Mouse (Mus musculus) hindbrain, embryonic 14.5 days (tissue): ENCODE data around the gene Utrn. TPM values are rescaled to one million over a fixed set of nuclear protein-coding genes. Genes with fewer than 3 reads are reported as not detected.

Experiments used
- ATAC-seq: fragments of 200-750 bp; cut with Nextera tagmentation; 2 replicates; pipeline ENCODE4 v1.8.0; 2017; ENCODE audit warnings: moderate number of reproducible peaks, mild to moderate bottlenecking, moderate TSS enrichment, moderate library complexity; ENCODE audit not compliant: low FRiP score
- DNase-seq: peaks from one replicate; pipeline ENCODE4 v3.0.0-alpha.2; 2015; ENCODE audit warnings: low spot score
- H3K27ac ChIP-seq: fragments of 300-500 bp; sonication (generic); 2 replicates; pipeline ENCODE4 v1.5.1; 2014; ENCODE audit warnings: mild to moderate bottlenecking, moderate library complexity
- H3K27me3 ChIP-seq: fragments of 300-500 bp; sonication (generic); 2 replicates; pipeline ENCODE4 v1.6.1; 2014; ENCODE audit warnings: mild to moderate bottlenecking, low read length, mixed read lengths; ENCODE audit not compliant: control insufficient read depth, insufficient read depth
- H3K36me3 ChIP-seq: fragments of 300-500 bp; sonication (generic); replicated peaks from 2 replicates; pipeline ENCODE4 v1.6.1; 2014; ENCODE audit not compliant: control insufficient read depth, insufficient read depth
- H3K4me1 ChIP-seq: fragments of 300-500 bp; sonication (generic); replicated peaks from 2 replicates; pipeline ENCODE4 v1.6.1; 2014; ENCODE audit warnings: antibody characterized with exemption, low read length, mixed read lengths; ENCODE audit not compliant: control insufficient read depth, insufficient read depth
- H3K4me2 ChIP-seq: fragments of 300-500 bp; sonication (generic); replicated peaks from 2 replicates; pipeline ENCODE4 v1.6.1; 2014; ENCODE audit warnings: mild to moderate bottlenecking, moderate library complexity
- H3K4me3 ChIP-seq: fragments of 300-500 bp; sonication (generic); replicated peaks from 2 replicates; pipeline ENCODE4 v1.5.1; 2014; ENCODE audit warnings: mild to moderate bottlenecking, low read length
- H3K9ac ChIP-seq: fragments of 300-500 bp; sonication (generic); 2 replicates; pipeline ENCODE4 v1.6.1; 2014
- H3K9me3 ChIP-seq: fragments of 300-500 bp; sonication (generic); 2 replicates; pipeline ENCODE4 v1.6.1; 2016; ENCODE audit warnings: low read length; ENCODE audit not compliant: control insufficient read depth
- WGBS: fragments of 180-500 bp; shearing (Covaris S2); extraction: QIAGEN DNeasy Blood & Tissue Kit; methylation state at CpG from one replicate; pipeline ENCODE4 v1.1.7; 2014; 5-methylcytosine and 5-hydroxymethylcytosine counted together
- polyA plus RNA-seq: library from polyadenylated mRNA; unstranded; fragments of >200 nt; fragmentation: Nextera tagmentation; extraction: Ambion mirVana; gene quantifications from 2 replicates; pipeline ENCODE4 v1.2.1, GENCODE M21; 2014

Utrn gene
- polyA plus RNA-seq, 1 experiment from 2014 or later: 28.2 TPM

DNA sequence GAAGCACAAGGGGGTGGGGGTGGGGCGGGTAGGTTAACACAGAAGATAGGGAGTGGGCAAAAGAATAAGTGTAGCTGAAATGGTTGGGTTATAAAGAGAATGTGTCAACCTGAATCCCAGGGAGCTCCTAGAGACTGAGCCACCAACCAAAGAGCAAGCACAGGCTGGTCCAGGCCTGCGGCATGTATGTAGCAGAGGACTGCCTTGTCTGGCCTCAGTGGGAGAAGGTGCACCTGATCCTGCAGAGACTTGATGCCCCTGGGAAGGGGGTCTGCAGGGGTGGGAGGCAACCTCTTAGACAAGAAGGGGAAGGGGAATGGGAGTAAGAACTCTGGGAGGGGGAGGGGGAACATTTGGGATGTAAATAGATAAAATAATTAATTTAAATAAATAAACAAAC, 162.6 kb downstream of the Utrn start:
- no peaks in the 10 kb centered on the region for H3K9me3 ChIP-seq
- H3K27ac ChIP-seq: no peak overlapping the region
- H3K4me3 ChIP-seq: no peak overlapping the region
- no peak overlapping the region for H3K4me2 ChIP-seq
- H3K27me3 ChIP-seq: no peaks in the 10 kb centered on the region
- no peak overlapping the region for H3K9ac ChIP-seq
- no peak for ATAC-seq
- H3K36me3 ChIP-seq: no peaks in the 10 kb centered on the region
- H3K4me1 ChIP-seq: no peaks in the 10 kb centered on the region
- WGBS: 97% methylated on average over 2 of the region's 2 CpGs
- no peak for DNase-seq

DNA sequence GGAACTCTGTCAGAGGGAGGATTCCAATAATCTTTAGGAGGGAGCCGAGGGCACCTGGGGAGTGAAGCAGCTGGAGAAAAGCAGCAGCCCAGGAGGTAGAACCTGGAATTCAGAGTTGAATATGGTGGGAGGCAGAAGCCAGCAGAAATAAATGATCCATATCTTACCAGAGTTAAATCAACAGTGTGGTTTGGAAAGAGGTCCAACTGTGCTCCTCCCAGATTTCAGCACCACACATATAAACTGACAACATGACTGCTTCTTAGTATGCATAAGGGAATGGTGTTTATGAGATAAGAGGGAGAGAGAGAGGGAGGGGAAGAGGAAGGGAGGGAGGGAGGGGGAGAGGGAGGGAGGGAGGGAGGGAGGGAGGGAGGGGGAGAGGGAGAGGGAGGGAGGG, 163.2 kb downstream of the Utrn start:
- Histone ChIP-seq H3K4me1 (no peaks in the 10 kb centered on the region), H3K36me3 (no peaks in the 10 kb centered on the region), H3K4me2 (no peak overlapping the region), H3K9ac (no peak overlapping the region), H3K27me3 (no peaks in the 10 kb centered on the region), H3K4me3 (no peak overlapping the region), H3K27ac (no peak overlapping the region), H3K9me3 (no peaks in the 10 kb centered on the region)
- DNase-seq (no peak), ATAC-seq (no peak)
- 84% methylated on average over 1 of the region's 1 CpGs for WGBS

- Histone ChIP-seq H3K9me3 (no peaks in the 10 kb centered on the region), H3K4me2 (no peak overlapping the region), H3K4me1 (no peaks in the 10 kb centered on the region), H3K27me3 (no peaks in the 10 kb centered on the region), H3K36me3 (no peaks in the 10 kb centered on the region), H3K9ac (no peak overlapping the region), H3K4me3 (no peak overlapping the region), H3K27ac (no peak overlapping the region)
- DNase-seq (no peak), ATAC-seq (no peak)
- 50% methylated on average over 1 of the region's 1 CpGs for WGBS
These were observed 164.9 kb downstream of the Utrn start for GRCm38 (mm10) chr10:12704290-12704689.

- DNase-seq (no peak), ATAC-seq (no peak)
- 76% methylated on average over 3 of the region's 3 CpGs for WGBS
- H3K9me3 ChIP-seq: no peaks in the 10 kb centered on the region
- H3K9ac ChIP-seq: no peak overlapping the region
- H3K4me3 ChIP-seq: no peak overlapping the region
- no peak overlapping the region for H3K4me2 ChIP-seq
- H3K4me1 ChIP-seq: no peaks in the 10 kb centered on the region
- no peak overlapping the region for H3K27ac ChIP-seq
- no peaks in the 10 kb centered on the region for H3K36me3 ChIP-seq
- no peaks in the 10 kb centered on the region for H3K27me3 ChIP-seq
These were observed 165.6 kb downstream of the Utrn start for GRCm38 (mm10) chr10:12703526-12703925.

GRCm38 (mm10) chr10:12702140-12702539, 167.0 kb downstream of the Utrn start:
- H3K4me1 ChIP-seq: no peaks in the 10 kb centered on the region
- ATAC-seq (no peak), DNase-seq (no peak)
- no peaks in the 10 kb centered on the region for H3K9me3 ChIP-seq
- WGBS: 91% methylated on average over 4 of the region's 4 CpGs
- no peaks in the 10 kb centered on the region for H3K36me3 ChIP-seq
- H3K27ac ChIP-seq: no peak overlapping the region
- H3K4me3 ChIP-seq: no peak overlapping the region
- no peak overlapping the region for H3K4me2 ChIP-seq
- no peak overlapping the region for H3K9ac ChIP-seq
- no peaks in the 10 kb centered on the region for H3K27me3 ChIP-seq

- Histone ChIP-seq H3K4me2 (no peak overlapping the region), H3K36me3 (no peaks in the 10 kb centered on the region), H3K27ac (no peak overlapping the region), H3K9ac (no peak overlapping the region), H3K9me3 (no peaks in the 10 kb centered on the region), H3K27me3 (no peaks in the 10 kb centered on the region), H3K4me3 (no peak overlapping the region), H3K4me1 (no peaks in the 10 kb centered on the region)
- 84% methylated on average over 7 of the region's 7 CpGs for WGBS
- ATAC-seq (no peak), DNase-seq (no peak)
These were observed 167.5 kb downstream of the Utrn start for GRCm38 (mm10) chr10:12701694-12702093.

DNA sequence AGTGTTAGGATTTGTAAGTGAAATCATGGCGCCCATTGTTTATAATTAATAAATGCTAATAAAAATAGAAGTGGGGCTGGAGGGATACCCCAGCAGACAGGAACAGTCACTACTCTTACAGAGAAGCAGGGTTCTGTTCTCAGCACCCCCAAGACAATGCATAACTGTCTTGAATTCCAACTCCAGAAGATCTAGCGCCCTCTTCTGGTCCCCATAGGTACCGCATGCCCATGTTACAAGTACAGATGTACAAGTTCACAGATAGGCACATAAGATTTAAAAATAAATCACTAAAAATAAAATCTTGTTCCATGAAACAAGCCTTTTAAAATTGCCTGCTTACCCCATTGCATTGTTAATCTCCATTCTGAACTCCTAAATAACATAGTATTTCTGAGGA, 168.6 kb downstream of the Utrn start:
- ATAC-seq: no peak
- 82% methylated on average over 3 of the region's 3 CpGs for WGBS

GRCm38 (mm10) chr10:12697902-12698301, 171.3 kb downstream of the Utrn start:
- no peak for ATAC-seq
- no peak for DNase-seq
- Histone ChIP-seq H3K9me3 (no peaks in the 10 kb centered on the region), H3K4me1 (no peaks in the 10 kb centered on the region), H3K4me2 (no peak overlapping the region), H3K36me3 (no peaks in the 10 kb centered on the region), H3K27me3 (no peaks in the 10 kb centered on the region), H3K4me3 (no peak overlapping the region), H3K27ac (no peak overlapping the region), H3K9ac (no peak overlapping the region)
- 97% methylated on average over 3 of the region's 3 CpGs for WGBS

More for the DNA sequence above, 168.6 kb downstream of the Utrn start:
- Histone ChIP-seq H3K27ac (no peak overlapping the region), H3K9ac (no peak overlapping the region), H3K4me3 (no peak overlapping the region), H3K4me1 (no peaks in the 10 kb centered on the region), H3K36me3 (no peaks in the 10 kb centered on the region), H3K27me3 (no peaks in the 10 kb centered on the region), H3K4me2 (no peak overlapping the region), H3K9me3 (no peaks in the 10 kb centered on the region)
- no peak for DNase-seq

DNA sequence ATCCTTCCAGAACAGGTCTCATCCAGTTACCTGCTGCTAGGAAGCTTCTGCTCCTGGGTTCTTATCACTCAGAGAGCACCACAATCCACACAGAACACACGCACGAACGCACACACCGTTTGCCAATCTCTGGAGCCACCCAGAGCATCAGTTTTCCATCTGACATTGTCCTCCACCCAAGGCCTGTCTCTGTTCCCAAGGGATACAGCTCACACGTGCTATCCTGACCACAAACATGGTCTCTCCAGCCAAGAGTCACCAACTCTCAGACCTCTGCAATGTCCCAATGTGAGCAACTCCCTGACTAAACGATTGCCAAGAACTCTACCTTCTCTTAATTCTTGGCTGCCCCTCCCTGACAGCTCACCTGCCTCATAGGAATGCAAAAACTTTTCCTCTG, 172.5 kb downstream of the Utrn start:
- no peaks in the 10 kb centered on the region for H3K4me1 ChIP-seq
- no peaks in the 10 kb centered on the region for H3K36me3 ChIP-seq
- H3K9me3 ChIP-seq: no peaks in the 10 kb centered on the region
- ATAC-seq (no peak), DNase-seq (no peak)
- H3K9ac ChIP-seq: no peak overlapping the region
- H3K27ac ChIP-seq: no peak overlapping the region
- no peaks in the 10 kb centered on the region for H3K27me3 ChIP-seq
- no peak overlapping the region for H3K4me3 ChIP-seq
- 89% methylated on average over 6 of the region's 6 CpGs for WGBS
- no peak overlapping the region for H3K4me2 ChIP-seq

DNA sequence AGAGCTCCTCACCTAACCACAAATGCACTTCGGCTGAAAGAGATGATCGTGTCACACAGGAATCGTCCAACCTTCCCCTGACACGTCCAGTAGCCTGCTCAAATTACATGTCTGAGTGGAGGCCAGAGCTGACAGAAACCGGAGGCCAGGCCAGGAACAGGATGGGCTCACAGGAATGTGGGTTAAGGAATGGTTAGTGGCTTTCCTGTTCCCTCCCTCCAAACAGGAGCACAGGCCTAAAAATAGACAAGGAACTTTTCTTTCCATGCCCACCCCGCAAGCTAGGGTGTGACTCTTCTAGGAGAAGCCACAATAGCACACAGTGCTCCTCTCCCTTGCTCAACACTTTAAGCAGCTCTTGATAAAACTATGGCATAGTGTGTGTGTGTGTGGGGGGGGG, 174.4 kb downstream of the Utrn start:
- Histone ChIP-seq H3K27ac (no peak overlapping the region), H3K4me3 (no peak overlapping the region), H3K36me3 (no peaks in the 10 kb centered on the region), H3K4me1 (no peaks in the 10 kb centered on the region), H3K9ac (no peak overlapping the region), H3K27me3 (no peaks in the 10 kb centered on the region), H3K4me2 (no peak overlapping the region), H3K9me3 (no peaks in the 10 kb centered on the region)
- ATAC-seq: no peak
- no peak for DNase-seq
- WGBS: 75% methylated on average over 6 of the region's 6 CpGs
